Mouse (Mus musculus): ENCODE measurements around the gene Asb18.

Gene Asb18

DNA sequence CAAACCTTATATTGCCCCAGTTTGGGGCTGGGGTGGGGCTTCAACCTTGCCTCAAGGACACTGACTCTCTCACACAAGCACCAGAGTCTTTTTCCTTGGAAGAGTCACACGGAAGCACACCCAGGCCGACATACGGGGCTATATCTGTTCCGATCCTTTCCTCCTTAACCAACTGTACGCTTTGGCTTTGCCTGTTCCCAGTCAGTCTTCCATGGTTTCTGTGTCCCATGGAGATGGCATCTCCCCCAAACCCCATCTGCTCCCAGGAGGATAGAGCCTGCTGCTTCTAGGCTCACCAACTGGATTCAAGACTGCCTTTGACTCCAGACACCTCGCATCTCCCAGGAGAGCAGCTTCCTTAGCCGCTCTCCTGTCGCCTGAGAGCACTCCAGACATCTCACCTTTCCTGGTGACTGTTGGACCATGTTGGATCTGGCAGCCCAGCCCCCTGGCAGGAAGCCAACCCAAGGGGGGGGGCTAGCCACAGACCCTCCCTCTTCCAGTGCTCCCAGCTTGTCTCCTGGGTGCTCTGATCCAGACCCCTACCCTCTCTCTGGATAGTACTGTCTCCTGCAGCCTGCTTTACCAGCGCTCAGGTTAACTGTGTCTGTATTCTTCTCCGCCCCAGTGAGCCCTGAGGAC is 45.3 kb downstream of the Asb18 start:
- no peak for DNase-seq

DNA sequence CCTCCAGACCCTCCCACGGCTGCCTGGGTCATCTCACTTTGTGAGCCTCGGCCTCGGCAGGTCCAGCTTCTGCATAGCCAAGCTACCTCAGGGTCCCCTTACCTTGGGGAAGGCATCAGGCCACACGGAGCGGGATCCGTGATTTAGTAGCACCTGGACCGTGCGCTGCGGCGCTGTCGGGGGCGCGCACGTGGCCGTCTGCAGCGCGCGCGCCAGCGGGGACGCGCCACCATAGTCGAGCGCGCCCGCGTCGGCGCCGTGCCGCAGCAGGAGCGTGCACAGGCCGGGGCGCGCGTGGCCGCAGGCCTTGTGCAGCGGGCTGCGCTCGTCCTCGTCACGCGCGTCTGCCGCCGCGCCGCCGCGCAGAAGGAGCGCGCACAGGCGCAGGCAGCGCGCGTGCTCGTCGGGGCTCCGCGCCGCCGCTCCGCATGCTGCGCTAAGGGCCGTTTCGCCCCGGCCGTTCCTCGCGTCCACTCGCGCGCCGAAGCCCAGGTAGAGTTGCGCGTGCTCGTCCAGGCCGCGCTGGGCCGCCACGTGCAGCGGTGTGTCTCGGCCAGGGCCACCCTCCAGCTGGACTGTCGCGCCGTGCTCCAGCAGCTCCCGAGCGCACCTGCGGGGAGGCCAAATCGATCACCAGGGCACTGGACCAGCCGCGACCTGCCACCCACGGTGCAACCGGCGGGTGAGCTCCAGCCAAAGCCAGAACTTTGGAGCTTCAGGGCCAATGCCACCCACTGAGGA is 46.2 kb downstream of the Asb18 start:
- DNase-seq, result no peak

DNA sequence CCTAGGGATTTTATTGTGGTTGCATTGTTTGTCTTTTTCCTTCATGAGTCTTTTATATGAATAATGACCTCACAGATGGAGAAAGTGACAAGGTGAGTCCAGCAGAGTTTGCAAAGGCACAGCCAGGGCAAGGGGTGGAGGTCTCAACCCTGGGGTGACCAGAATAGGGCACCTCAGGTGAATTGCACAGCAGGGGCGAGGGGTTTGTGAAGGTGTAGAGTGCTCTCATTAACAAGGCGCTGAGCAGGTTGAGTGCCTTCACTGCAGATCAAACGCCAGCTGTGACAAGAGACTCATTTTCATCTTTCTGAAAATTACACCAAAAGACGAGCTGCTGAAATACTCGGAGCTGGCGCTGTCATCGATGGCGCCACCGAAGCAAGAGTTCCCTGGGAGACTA is 46.9 kb downstream of the Asb18 start:
- no peak for DNase-seq

DNA sequence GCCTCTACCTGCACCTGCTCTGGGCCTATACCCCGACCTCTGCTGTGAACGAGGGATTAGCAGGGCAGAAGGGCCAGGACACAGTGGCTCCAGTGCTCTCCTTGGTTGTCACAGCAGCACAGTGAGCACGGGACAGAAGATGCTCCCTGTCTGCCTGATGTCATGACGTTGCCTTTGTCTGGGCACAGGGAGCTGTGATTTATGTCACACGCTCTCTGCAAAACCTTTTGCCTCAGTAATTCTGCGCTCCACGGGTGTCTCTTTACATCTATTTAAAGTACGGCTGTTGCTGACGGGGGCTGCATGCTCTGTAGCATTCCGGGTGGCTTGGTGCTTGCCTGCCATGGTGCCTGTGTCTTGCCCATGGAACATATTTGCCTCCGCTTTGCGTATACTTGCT is 50.0 kb downstream of the Asb18 start:
- DNase-seq, result no peak

DNA sequence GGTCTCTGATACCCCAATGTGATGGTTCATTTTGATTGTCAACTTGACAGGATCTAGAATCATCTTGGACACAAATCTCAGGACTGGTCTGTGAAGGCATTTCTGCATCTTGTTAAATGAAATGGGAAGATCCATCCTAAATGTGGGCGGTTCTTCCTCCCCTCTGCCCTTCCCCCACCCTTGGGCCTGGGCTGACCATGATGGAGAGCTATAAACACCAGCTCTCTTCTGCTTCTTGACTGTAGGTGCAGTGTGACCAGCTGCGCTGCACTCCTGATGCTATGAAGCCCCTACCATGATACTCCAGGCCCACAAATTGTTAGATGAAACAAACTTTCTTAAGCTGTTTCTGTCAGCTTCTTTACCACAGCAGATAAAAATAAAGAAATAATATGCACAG is 51.2 kb downstream of the Asb18 start:
- no peak for DNase-seq

DNA sequence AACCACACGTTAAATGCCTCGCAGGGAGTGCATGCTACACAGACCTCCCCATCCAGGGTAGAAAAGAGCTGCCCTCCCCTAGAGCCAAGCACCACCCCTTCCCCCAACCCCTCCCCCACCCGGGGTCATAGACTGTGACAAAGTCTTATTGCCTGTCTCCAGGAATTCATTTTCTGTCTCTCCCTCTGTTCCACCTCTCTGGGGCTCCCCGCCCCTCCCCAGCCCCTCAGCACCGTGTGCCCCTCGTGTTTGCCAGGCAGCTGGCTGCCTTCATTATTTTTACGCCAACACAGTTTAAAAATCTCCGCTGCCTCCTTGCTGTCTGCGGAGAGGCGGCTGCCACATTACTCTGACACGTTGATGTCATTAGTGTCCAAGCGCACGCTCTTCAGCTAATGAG is 52.4 kb downstream of the Asb18 start:
- DNase-seq, result no peak

DNA sequence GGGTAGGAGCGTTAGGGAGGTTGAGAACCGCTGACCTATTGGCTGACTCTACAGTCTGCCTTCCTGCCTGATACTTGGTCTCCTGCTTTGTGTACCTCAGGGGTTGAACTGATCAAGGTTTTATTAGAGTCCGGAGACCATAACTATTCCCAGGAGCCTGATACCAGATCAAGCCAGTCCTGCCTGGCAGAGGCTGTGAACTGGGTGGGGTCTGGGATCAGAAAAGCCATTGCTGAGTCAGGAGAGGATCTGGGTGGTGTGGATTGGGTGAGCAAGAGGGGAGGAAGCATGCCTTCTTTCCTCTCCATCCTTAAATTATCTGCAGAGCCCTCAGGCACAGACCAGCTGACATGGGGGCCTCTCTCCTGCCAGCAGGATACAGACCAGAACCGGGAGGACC is 55.1 kb downstream of the Asb18 start:
- no peak for DNase-seq

DNA sequence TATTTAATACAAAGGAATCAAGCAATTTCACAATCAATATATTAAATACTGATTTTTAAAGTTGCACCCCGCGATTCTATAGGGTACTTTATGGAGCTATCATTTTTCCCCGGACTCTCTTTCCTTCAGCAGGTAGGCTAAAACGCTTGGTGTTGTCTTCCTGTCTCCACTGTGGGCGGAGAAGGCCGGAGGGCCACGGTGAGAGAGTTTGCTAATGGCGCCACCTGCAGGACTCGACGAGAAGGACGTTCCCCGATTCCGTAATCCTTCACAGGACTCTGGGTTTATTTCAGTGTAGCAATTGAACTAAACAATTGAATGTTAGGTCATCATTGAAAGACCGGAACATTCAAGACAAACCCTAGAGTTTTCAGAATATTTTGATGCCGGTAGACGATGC is 71.3 kb downstream of the Asb18 start:
- peak; percentile 85 for DNase-seq

DNA sequence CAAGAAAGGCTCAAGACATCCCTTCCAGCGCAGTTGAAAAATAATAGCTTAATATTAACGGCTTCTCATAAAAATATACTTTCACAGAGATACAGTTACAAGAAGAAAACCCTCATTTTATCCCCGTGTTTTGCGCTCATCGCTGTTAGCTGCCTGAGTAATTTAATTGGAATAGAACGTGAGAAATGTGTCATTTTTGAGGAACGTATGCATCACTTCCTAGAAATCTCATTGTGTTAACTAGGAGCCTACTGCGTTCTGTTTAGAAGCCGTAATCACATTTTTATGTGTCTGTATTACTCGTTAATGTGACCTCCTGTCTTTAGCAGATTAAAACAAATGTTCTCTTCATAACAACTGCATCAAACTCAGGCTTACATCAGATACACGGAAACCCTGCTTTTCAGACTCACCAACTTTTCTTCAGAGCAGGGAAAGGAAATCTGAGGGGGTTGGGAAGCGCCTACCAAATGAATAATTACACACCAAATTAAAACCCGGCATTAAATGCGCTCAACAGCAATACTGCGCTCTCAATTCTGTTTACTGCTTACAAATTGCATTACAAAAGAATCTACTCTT is 72.0 kb downstream of the Asb18 start:
- DNase-seq, result no peak

DNA sequence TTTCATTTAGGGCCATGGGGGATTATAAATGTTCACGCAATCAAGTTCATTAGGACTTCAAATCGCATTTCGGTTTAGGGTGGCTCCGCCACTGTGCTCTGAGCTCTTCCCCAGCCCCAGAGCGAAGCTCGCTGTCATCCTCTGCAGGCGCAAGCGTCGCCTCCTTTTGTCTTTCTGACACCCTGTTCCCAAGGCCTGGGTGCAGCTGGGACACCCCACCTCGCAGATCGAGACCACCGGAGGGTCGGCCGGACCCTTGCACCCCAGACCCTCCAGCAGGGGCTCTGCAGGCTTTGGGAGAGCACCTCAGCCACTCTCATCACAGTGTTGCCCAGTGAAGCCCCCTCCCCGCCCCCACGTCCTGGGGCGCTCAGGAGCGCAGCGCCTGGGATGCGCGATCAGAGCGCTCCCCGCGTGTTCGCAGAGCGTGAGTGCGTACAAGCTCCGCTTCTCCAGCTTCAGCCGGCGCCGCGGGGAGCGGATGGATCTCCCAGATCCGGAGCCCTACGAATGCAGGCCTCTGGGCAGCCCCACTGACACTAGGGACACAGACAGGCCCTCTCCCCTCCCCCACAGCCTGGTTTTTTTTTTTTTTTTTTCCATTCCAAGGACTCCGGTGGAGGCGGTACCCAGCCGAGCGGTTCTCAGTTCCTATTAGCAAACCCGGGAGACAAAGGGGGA is 72.6 kb downstream of the Asb18 start:
- DNase-seq, result no peak

DNA sequence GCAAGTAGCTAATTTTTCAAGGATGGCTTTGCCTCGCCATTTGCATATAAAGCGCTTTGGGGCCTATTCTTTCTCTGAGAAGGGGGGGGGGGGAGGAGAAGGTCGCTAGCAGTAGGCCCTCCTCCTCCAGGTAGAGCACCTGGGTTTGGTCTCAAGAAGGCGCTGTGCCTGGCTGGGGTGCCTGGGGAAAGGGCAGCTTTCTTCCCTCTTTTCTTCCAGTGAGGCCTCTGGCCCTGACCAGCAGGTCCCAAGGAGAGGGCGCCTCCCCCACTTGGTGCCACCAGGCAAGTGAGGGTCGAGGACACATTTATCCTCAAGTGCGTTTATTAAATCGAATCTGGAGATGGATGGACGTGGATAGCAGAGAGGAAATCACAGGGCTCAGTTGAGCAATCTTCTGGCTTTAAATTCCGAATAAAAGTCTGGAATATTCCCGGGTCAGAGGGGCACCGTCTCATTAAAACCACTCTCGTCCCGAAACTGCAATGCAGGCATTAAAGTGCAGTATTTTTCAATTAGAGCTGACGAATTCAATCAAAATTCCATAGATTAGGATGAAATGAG is 73.4 kb downstream of the Asb18 start:
- no peak for DNase-seq

DNA sequence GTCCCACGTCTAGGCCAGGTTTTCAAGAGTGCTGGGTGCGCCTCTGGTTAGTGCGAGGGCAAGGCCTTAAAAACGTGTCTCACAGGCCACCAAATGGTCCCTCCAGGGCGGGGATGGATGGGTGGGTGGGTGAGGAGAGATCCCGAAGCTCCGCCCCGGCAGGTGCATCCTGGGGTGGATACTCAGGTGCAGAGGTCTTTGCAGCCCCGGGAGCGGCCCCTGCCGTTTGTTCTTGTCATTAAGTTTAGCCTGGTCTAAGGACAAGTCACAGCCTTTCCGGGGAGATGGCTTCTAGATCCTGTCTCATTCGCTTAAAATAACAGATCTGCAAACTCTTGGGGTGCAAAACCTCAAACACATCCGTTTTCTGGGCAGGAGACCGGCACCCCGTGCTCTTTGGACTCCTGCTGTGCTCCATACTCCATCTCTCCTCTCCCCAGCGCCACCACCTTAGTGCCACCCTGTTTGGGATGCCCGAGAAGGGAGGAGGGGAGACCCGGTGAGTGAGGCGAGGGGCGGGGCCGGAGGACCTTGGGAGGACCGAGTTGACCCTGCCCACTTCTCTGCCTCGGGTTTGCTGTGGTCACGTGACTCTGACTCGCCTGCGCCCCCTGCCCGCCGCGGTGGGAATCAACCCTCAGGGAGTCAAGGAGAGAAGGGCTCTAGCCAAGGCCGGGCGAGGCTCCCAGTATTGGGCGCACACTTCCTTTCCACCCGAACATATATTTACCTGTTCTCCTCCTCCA is 74.3 kb downstream of the Asb18 start:
- peak; percentile 79 for DNase-seq

DNA sequence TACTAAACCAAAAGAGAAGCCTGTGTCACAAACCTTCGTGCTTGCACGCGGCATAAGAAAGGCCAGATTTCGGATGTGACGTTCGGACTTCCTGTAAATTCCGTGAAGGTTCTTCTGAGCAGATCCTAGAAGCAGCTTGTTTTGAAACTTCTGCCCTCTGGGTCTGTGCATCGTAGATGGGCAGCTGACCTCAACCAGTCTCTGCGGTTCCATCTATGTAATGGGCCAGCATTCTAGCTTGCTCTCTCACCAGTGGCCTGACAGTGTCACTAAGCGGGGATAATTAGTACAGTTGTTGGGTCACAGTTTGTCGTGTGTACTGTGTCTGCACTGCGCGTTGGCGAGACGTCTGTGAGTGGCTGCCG is 74.9 kb downstream of the Asb18 start:
- no peak for DNase-seq

DNA sequence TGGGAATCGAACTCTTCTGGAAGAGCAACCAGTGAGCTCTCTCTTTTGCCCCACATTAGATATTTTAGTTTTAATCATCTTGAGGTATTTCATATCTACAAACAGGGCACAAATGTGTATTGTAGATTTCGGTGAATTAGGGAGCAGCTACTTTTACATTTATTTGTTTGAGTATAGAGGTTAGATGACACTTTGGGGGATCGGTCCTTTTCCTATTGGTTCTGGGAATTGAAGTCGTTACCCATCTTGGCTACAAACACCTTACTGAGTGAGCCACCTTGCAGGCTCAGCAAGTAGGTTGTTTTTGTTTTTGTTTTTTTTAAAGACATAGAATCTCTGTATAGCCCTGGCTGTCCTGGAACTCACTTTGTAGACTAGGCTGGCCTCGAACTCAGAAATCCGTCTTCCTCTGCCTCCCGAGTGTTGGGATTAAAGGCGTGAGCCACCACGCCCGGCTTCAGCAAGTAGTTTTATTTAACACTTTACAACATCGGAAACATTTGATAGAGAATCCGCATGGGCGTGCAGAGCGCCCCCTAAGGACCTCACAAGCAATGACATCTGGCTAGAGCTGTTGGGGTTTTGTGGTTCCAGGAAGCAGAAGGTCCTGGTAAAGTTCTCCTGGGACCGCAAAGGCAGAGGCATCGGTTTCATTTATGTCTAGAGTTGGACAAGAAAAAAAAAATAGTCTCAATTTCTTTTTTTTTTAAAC is 75.4 kb downstream of the Asb18 start:
- DNase-seq, result no peak

DNA sequence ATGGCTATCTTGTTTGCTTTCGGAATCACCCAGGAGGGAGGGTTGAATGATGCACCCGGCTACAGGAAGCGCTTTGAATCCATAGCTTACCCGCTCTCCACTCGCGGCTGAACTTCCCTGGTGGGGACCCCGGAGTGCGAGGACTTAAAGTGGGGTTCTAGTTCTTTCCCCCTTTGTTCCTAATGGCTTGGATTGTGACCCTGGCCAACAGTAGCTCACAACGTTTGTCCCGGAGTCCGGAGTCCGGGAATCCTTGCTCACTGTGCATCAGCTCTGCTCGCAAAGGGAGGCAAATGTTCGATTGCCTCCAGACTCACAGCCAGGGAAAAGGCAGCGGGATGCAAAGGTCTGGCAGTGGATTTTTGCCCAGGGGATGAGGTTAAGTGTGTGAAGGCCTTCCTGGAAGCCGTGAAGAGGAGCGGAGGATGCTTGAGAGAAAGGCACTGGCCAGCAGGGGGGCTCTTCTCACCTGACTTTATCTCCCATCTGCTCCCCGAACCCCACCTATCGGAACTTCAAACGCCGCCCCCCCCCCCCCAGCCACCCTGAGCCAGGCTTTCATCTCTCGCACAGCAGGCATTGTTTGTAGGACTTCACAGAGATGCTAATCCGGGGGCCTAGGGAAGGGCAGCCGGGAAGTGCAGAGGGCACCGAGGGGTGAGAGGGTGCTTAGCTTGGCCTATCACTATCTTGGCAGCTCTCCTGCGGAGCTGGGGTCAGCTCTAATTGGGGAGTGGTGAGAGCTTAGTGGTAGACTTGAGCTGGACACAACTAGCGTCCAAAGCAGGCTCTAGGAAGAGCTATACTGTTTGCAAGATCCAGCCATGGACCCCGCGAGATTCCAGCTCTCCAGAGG is 78.7 kb downstream of the Asb18 start:
- DNase-seq, result no peak

DNA sequence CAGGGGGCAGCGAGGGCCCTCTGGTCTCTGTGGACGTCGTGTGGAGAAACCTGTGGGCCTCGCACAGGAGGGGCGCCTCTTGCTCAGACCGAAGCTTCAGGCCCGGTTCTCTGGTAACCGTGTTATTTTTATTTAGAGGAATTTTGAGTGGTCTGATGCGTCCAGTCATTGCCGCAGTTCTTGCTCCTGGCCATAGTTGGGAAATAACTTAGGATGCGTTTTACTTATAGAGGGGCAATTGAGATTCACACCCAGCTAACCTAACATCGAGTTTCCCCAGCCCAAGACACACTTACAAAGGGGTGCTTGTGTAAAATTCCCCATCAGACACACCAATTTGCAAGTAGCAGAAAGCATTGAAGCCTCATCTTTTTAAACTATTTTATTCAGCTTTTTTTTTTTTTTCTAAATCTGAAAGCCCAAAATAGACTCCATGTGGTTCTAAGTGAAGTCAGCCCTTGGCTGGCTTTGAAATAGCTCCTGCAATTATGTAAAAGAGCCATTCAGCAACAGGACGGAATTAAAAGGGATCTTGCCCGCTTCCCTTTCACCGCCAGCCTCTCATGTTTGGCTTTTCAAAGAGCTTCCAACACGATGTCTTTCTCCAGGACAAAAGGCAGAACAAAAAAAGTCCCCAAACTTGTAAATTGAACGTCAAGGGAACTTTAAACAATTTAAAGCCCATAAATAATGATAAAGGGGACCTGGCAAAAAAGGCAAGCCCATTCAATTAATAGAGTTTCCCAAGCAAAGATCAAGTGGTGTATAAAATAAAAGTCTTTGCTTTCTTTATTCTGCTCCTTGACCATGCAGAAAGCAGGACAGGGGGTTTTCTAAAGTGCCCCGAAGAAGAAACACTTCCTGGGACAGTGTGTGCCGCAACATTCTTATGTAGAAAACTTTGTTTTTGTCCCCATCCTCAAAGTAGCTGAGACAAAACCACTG is 79.9 kb downstream of the Asb18 start:
- no peak for DNase-seq

DNA sequence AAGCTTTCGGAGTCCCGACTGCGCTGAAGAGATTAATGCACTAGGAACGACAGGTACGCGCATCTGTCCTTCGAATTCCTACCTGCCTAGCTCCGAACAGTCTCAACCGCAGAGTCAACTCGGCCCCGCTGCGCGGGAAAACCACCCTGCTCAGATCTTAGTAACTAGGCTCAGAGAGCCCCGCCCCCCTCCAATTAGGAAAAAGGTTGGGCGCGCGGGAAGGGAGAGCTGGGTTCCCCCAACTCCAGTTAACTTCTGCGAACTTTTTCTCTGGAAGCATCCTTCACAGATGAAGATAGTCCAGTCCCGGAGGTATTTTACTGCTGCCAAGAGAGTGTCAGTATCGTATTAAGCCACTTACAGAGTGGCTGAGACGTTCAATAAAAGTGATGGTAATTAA is 80.7 kb downstream of the Asb18 start:
- DNase-seq, result no peak

DNA sequence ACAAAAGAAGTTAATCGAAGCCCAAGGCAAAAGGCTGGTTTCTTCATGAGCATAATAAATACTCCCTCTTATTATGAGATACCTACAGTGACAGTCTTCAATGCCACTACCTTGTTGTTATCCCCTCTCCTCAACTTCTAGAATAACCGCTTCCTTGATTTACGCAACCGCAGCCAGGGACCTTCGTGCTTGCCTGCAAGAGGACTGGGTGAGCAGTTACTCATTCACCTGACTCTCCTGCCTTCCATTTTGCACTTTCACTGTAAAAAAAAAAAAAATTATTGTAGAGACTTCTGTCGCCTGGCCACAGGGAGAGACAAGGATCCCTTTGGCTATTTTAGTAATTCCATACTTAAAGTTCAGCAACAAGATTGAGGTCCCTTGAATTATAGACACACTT is 81.4 kb downstream of the Asb18 start:
- DNase-seq, result no peak

DNA sequence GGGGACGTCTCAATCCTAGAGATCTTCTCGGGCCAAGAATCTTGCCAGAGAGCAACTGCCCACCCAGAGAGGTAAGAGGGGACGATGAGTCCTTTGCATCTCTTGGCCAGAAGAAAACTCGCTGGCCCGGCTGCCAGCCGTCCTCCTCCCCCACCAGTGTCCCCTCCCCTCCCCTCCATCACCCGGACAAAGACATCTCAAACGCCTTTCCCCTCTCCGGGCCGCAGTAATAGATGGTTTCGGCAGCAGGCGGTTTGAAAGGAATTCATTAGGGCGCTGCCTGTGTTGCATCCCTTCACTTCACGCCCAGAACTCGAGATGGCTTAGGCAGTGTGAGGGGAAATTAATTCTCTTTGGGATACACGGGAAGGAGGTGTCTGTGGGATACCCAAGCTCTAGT is 81.8 kb downstream of the Asb18 start:
- no peak for DNase-seq

DNA sequence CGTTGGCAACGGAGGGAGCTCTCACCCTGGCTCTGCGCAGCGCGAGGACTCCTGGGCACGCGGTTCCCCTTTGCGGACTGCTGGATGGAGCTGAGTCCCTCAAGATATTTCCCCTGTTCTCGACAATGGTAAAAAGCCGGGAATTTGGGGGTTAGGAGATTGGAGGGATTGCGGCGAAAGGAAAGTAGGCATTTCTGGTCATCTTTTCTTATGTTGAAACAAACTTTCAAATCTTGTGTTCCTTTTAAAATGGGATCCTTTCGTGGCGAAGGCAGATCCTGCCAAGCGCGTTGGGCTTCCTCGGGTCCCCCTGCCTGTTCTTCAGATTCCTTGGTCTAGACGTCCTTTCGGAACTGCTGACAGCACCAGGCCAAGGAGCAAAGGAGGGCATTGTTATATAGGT is 82.4 kb downstream of the Asb18 start:
- no peak for DNase-seq

Measured in lung, postnatal 14 days (tissue).